Mouse (Mus musculus) frontal cortex, postnatal 25 days (tissue): Measurements from ENCODE around the gene Myo6.

Source experiments
- DNase-seq, 2 experiments: peaks; one replicate each; pipeline ENCODE4 v3.0.0; 2022; ENCODE audit warnings: low spot score in 2 of 2

The Myo6 gene

DNA sequence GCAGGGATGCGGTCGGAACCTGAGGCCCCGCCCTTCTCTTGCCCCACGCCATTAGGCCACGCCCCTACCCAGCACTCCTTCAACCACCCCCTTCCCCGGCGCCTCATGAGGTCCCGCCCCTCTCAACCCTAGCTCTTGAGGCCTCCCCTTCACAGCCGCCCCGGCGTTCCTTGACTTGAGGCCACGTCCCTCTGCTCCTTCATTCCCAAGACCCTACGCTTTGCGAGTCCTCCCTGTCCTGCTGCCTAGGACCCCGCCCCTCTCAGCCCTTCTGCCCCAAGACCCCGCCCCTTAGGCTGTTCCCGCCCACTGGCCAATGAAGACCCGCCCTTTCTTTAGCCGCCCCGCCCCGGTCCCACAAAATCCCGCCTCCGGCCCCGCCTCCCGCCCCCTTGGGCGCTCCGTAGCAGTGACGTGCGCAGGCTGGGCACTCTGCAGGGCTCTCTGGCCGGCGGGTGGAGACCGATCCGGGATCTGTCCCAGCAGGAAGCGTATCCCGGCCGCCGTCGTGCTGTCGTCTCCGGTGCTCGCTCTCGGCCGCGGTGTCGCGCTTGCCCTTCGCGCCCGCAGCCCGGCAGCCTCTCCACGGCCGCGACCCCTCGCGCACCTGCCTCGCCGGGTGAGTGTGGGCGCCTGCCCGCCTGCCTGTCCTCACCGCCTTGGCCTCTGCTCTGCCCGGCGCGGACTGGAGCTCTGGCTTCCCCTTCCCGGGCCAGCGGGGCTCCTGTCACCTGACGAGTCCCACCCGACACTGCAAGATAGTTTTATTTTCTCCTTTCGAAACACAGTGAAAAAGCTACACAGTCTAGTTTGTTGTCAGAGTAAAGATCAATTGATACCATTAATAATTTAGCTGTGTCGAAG is at the start of gene Myo6:
TSS of gene Myo6 (plus strand) at position 421 of the 864 bp plus-strand sequence.
- DNase-seq: peak; percentile 82 to 87

DNA sequence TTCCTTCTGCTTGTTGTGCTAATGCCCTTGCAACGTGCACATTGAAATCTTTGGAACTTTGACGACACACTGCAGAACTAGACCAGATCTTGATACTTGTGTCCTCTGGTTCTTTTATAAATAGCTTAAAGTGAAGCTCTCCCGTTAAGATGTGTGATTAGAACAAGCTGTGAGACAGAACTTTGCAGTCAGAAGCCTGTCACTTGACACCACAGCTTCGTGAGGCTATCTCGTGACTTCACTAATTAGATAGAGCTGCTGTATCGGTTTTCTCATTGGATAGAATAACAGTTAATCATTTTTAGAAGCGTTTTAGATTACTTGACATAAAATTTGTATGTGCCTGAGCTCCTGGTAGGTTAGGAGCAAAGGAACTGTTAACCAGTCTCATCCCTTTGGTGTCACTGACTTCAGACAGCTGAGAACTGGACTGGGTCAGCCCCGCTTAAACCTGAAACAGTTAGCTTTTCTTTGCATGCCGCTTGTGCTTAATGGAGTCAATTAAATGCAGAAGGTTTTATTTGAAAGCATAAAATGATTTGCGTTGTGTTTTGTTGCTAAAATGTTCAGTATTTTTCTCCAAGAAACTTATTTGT is 18.7 kb upstream of the Myo6 start:
- DNase-seq: no peak

GRCm38 (mm10) chr9:80149594-80149993 is 15.2 kb upstream of the Myo6 start:
- DNase-seq: no peak

GRCm38 (mm10) chr9:80155277-80155676 is 9.6 kb upstream of the Myo6 start:
- peak in 1 of 2 experiments; percentile 18 for DNase-seq

DNA sequence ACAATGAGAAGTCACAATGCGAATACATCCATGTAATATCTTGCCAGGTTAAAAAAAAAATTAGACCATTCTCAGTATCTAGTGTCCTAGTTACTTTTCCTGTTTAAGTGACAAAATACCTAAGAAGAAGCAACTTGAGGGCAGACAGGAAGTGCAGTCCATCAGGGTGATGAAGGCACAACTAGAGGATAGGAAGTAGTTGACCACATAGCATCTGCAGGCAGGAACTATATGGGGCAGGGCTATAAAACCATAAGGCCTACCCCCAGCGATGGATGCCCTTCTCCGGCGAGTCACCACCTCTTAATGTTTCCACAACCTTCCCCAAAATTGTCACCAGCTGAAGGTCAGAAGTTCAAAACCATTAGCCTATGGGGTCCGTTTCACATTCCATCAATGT is 8.1 kb upstream of the Myo6 start:
- DNase-seq: no peak

DNA sequence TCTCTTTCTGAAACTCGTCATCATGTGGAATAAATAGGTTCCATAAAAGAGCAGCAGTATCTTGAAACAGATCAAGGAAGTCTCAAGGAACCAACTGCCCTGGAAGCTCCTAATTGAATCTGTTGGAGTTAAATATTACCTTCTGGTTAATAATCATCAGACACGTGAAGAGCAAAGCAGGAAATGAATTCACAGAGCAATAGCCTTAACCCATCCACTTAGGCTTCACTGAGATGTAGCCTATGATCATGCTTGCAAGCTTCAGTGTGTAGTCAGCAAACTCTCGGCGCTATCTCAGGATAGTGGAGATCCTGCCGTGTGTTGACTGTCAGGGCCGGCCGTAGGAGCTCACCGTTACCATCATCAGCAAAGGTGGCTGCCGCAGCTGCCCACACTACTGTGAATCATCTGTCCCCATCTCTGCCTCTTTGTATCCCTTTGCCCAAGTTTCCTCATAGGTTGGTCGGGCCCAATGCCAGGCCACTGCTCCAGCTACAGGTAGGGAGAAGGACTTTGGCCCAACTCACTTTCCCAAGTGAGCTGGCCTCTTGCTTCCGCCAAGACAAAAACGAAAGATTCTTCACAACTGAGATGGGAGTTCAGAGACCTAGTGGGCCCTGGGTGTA is 6.9 kb upstream of the Myo6 start:
- DNase-seq: no peak

DNA sequence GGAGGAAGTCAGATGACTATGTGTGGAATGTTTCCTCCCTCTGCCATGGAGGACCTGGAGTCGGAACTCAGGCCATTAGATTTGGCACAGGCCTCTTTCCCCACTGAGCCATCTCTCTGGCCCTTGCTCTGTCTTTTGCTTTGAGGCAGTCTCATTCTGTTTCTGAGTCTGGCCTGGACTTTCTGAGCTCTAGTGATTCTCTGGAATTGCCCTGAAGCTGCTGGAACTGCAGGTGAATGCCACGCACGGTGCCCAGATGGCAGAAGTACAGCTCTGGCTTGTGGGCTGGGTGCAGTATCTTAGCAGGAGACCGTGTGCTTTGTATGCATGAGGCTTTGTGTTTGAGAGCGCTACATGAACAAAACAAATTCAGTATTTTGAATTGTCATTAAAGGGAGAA is 5.9 kb upstream of the Myo6 start:
- no peak for DNase-seq

- DNase-seq: no peak
Observed at GRCm38 (mm10) chr9:80161451-80161850, 3.4 kb upstream of the Myo6 start.

- DNase-seq: no peak
Observed at GRCm38 (mm10) chr9:80163126-80163723, 1.6 kb upstream of the Myo6 start.

GRCm38 (mm10) chr9:80164191-80164590 is 640 bp upstream of the Myo6 start:
- no peak for DNase-seq

DNA sequence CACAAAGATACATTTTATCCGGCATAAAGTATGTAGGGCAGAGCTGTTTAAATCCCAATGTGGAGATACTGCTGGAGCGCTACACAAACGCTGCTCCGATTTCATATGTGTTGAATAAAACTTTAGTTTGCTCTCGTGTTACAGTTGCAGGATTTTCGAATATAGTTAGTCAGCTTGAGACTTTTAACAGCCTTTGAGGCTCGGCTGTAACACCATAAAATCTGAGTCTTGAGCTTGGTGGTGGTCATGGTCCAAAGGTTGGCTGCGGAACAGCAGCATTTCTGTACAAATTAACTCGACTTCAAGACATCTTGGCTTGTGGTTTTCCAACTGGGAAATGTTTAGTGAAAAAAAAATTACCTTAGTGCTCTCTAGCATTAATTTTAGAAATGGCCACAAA is 859 bp downstream of the Myo6 start:
- no peak for DNase-seq

- no peak for DNase-seq
Observed at GRCm38 (mm10) chr9:80166425-80166824, 1.6 kb downstream of the Myo6 start.

GRCm38 (mm10) chr9:80167089-80167488 is 2.3 kb downstream of the Myo6 start:
- no peak for DNase-seq

GRCm38 (mm10) chr9:80169551-80169950 is 4.7 kb downstream of the Myo6 start:
- DNase-seq: no peak

DNA sequence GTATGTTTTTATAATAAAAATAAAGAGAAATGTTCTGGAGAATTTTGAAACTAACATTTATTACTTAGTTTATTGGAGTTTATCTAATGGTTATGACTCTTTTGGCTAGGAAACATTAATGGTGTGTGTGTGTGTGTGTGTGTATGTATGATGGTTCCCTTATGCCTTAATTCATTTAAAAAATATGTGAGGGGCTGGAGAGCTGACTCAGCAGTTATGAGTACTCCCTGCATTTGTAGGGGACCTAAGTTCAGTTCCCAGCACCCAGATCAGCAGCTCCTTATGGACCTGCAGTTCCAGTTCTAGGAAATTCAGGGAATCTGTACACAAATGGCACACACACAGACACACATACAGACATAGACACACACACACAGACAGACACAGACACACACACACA is 6.4 kb downstream of the Myo6 start:
- DNase-seq: no peak

DNA sequence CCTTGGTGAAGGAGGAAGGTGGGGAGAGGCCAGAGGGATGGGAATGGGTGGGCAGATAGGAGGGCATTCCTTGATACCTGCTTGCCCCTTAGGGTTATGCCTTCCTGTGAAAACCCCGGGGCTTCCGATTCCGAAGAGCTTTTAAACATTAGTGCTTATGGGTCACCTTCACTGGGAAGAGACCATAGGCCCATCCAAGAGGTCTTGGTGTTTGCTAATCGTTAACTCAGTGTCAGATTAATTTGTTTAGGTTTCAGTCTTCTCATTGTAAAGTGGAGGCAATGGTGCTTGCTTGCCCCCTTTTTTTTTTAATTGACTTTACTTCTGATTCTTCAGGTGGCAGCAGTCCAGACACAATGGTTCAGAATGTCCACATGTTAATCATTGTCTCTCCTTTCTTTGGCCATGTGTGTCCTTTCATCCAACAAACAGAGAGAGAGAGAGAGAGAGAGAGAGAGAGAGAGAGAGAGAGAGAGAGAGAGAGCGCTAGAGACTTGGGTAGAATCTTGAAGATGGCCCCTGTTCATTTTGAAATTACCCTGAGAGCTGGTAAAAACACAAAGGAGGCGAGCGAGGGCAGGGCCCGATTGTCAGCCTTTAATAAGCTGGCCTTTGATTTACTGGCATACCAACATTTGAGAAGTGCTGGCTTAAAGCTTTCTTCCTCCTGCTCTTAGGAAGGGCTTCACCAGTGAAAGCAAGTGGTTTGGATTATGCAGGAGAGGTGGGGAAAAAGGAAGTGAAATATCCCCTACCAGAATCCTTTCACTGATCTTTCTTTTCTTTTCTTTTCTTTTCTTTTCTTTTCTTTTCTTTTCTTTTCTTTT is 7.8 kb downstream of the Myo6 start:
- DNase-seq: no peak

GRCm38 (mm10) chr9:80173629-80174028 is 8.8 kb downstream of the Myo6 start:
- DNase-seq: no peak

DNA sequence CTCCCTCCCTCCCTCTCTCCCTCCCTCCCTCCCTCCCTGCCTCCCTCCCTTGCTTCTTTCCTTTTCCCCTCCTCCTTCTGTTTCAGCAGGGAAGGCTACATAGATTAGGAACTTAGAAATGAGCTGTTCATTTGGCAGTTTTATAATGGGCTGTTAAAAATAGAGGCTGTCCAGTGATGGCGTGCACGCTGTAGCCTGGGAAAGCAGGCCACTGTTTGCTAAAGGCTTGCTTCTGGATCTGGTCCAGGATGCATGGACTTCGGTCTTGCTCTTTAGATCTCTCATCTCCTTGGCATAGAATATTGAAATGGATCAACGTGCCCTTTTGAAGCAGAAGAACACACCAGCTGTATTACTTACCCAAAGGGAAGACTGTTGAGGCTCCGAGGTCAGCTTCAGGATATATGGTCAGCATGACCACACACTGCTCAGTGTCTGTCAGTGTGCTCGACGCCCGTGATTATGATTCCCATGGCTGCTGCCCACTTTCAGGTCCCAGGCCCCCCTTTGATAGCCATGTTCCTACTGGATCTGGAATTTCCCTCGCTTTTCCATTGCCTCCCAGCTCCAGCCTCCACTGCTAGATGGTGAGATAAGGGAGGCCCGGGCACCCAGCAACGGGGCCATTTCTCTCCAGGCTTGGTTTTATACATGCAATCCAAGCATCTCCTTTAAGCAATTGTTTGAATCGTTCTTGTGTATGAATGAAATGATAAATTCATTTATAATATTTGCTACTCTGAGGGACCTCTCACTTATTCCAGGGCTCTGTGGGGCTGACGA is 12.1 kb downstream of the Myo6 start:
- DNase-seq: no peak

DNA sequence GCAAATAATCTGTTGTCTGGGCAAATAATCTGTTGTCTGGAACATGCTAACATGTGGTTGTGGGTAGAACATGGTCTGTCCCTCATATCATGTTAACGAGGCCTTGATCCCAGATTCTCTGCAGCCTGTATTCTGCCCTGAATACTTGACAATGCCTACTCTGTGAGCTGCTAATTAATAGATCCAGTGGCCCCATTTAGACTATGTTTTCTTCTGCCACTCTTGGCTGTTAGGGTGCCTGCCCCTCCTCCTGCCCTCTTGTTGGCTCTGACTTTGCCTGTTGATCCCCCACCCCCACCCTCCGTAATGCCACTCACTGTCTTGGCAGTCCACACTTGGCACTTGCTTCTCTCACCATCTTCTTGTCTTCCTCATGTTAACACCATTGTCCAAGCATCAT is 13.8 kb downstream of the Myo6 start:
- no peak for DNase-seq

- no peak for DNase-seq
Observed at GRCm38 (mm10) chr9:80179688-80180087, 14.9 kb downstream of the Myo6 start.

GRCm38 (mm10) chr9:80180771-80181170 is 15.9 kb downstream of the Myo6 start:
- no peak for DNase-seq
